Mouse (Mus musculus) CH12.LX (cell line): ENCODE data around the gene Mtfr1l.

Source experiments
- CTCF ChIP-seq, 2 experiments: IDR thresholded peaks in 1 of 2; conservative IDR thresholded peaks in 1 of 2; 2 replicates each; pipeline ENCODE4 v1.5.1; 2011 to 2012; ENCODE audit warnings: low read depth in 2 of 2, low read length in 2 of 2, improper control_type of control experiment in 1 of 2, inconsistent platforms in 1 of 2, mild to moderate bottlenecking in 1 of 2, moderate library complexity in 1 of 2
- IRF4 ChIP-seq: IDR thresholded peaks from 2 replicates; pipeline ENCODE4 v1.6.1; 2014; ENCODE audit warnings: low read depth, mild to moderate bottlenecking, inconsistent platforms, low read length, improper control_type of control experiment
- KAT2A ChIP-seq: IDR thresholded peaks from 2 replicates; pipeline ENCODE4 v1.6.1; 2012; ENCODE audit warnings: low read length, improper control_type of control experiment, inconsistent platforms; ENCODE audit not compliant: insufficient replicate concordance
- SMC3 ChIP-seq: IDR thresholded peaks from 2 replicates; pipeline ENCODE4 v1.6.1; 2011; ENCODE audit warnings: low read depth, low read length, improper control_type of control experiment
- TCF12 ChIP-seq: IDR thresholded peaks from 2 replicates; pipeline ENCODE4 v1.6.1; 2014; ENCODE audit warnings: low read depth, mild to moderate bottlenecking, inconsistent platforms, low read length, improper control_type of control experiment

- TF ChIP-seq KAT2A: no peak
- TF ChIP-seq SMC3: no peak
- TF ChIP-seq TCF12: no peak
- TF ChIP-seq IRF4: no peak
- no peak for TF ChIP-seq CTCF (conservative IDR thresholded peaks at IDR 0.05 in 1 of 2, IDR thresholded peaks at IDR 0.05 in 1 of 2; ENCODE audit: low read depth in 2 of 2, low read length in 2 of 2)
Observed at GRCm38 (mm10) chr4:134488211-134488610, 47.0 kb downstream of the Mtfr1l start.
